Mouse (Mus musculus): ENCODE measurements around the gene Mrtfa.

The Mrtfa gene

DNA sequence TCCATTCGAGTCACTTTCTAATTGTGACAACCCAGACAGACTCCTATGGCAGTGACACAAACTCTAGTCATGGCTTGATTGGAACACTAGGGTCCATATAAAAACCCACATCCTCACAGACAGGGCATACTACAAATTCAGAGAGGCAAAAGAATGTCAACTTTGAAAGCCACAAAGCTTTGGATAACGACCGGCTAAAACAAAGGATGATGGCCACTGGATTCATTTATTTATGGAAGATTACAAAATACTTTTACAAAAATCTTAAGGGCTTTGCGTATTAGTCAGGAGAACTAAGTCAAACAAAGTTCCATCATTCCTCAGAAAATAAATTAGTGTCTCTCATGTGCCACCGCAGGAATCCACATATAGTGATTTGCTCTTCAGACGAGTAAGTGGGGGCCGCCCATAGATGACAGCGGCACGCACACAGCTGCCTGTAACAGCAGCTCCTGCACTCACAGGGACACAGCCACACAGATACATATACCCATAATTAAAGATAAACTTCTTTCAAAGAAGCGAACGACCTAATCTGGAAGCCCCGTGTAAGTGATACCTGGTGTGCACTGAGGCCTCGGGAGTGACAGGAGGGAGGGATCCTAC lies 88.2 kb downstream of the Mrtfa start:
- no peak for DNase-seq (ENCODE audit: low read depth, low spot score)

DNA sequence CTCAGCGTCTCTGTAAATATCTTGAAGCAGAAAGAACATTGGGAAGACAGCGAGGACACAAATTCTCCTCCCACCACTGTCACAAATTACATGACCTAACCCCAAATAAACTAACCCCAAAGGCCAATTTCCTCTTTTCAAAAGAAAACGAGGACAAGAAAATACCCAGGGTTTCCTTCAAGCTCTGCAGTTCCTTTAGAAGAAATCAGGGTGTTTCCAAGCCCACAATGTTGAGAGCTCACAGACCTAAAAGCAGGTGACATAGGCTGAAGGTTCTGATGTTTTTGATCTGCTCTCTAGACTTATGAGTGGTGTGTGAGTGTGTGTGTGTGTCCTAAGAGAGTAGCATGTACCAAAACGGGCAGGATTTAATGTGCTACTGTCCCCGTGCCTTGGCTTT lies 89.2 kb downstream of the Mrtfa start:
- DNase-seq (ENCODE audit: low read depth, low spot score) = no peak

DNA sequence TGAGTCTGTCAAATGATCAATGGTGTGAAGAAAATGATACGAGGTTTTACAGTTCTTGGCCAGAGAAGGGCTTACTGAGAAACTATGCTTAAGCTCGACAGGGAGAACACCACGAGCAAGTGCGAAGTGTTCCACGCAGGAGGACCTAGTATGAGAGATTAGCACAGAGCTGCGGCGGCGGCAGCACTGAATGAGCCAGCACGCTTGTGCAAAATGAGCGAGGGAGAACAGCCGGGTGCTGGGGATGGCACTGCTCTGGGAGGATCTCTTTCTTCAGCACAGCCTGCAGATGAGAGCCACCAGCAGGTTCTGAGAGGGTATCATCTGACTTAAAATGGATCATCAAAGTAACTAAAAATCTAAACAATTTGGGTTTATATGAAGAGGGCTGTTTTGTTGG lies 91.3 kb downstream of the Mrtfa start:
- no peak for DNase-seq (ENCODE audit: low read depth, low spot score)

DNA sequence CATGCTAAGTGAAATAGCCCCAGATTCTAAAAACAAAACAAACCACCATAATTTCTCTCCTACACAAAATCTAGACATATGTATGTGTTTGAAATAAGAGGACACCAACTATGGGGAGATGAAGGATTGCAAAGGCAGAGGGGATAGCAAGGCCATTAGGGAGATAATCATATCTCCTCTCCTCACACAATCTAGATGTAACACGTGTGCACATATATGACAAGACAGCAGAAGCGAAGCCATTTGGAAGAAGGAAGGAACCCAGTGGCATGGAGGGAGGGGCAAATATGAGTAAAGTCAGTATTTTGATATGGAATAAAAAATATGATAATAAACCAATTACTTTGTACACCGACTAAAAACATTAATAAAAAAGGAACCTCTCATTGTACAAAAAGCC lies 91.9 kb downstream of the Mrtfa start:
- no peak for DNase-seq (ENCODE audit: low read depth, low spot score)

DNA sequence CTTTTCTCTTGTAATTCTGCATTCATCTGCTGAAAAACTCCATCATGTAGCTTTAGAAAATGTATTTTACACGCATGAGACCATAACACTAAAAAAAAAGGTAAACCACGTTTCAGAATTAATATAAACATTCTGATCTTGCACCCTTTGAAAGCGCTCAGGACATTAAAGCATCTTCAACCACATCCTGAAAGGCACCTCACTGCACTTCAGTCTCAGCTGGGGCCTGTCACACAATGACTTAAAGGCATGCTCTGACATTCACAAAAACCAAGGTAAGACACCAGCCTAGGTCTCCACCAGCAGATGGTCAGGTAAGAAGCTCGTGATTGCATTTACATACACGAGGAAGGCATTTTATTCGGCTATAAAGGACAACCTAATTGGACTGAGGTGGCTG lies 92.7 kb downstream of the Mrtfa start:
- no peak for DNase-seq (ENCODE audit: low read depth, low spot score)

DNA sequence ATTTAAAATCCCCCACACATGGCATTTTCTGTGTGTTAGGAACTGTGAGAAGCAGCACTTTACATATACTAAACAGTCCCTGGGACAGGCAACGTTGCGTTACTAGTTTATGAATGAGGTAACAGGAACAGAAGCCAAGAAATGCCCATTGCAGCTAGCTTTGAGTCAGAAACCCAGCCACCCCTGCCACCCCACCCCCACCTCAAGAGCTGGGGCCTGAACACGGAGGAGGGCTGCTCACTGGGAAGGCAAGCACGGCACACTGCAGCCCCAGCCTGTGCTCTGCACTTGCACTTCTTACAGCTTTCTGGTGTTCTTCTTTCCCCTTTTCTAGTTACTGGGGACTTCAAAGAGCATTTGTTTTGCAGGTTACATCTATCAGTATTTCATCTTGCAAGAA lies 93.1 kb downstream of the Mrtfa start:
- no peak for DNase-seq (ENCODE audit: low read depth, low spot score)

DNA sequence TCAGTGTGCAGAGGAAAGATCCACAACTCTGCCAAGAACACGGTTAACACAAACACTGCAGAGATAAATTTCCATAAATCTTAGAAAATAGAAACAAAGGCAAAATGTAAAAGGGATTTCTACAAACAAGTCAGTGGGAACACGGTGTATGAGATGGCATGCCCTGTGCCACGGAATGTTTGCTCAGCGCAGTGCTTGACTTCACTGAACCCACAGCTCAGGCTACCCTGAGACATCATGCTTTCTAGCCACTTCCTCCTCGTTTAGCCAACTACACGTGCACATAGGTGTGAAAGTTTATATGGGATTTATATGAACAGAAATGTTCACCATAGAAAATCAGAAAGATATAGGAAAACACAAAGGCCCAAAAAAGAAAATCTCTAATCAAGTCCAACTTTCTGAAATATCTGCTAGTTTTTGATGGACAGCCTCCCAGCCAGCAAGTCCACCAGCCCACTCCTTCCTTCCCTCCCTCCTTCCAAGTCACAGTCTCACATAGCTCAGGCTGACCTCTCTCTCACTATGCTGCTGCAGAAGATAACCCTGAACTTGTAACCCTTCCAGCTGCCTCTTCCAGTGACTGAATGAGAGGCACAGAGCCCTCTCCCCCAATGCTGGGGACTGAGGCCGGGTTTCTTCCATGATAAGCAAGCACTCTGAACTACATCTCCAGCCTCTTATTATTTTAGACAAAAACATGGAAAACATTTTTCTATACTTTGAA lies 94.1 kb downstream of the Mrtfa start:
- no peak for DNase-seq (ENCODE audit: low read depth, low spot score)

DNA sequence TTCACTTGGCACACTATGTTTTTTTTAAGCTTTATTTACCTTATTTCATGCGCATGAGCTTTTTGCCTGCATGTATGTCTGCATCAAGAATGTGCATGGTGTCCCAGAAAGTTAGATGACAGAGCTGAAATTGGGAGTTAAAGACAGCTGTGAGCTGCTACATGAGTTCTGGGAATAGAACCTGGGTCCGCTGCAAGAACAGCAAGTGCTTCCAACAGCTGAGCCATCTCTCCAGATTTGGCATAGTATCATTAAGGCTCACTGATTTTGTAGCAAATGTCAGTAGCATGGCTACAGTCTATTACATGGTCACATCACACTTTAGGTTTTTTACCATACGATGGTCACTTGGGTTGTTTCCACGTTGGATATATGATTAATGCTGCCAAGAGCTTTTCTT lies 97.5 kb downstream of the Mrtfa start:
- DNase-seq (ENCODE audit: low read depth, low spot score) = no peak

DNA sequence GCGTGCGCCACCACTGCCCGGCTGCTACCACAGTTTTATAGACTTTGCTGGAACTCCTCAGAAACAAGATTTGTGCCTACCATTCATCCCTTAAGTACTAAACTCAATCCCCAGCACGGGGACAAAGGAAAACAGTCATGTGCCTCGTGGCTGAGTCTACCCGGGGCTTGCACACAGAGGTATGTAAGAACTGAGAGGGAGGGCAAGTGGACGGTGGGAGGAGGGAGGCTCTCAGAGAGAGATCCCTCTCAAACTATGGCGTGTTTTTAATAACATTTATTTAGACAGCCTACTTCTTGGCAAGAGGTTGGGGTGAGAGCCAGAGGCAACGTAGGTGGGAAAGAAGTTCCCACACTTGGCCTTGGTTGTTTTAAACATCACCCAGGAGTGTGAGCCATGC lies 98.8 kb downstream of the Mrtfa start:
- DNase-seq (ENCODE audit: low read depth, low spot score) = no peak

DNA sequence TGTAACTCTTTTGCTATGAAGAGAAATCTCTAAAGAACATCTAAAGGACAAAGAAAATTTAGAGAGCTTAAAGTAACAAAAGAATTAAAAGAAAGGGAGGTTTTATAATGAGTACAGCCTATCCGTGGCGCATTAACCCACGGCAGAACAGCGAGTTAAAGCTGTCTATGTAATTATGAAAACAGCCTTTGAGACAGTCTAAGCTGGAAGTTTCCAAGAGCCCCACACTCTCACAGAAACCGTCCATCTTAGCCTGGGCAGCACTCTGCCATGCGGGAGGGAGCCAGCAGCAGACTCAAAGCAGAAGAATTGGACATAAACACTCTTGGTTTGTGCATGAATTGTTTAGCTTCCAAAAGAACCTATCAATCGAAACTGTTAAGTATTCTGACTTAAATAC lies 103.0 kb downstream of the Mrtfa start:
- no peak for DNase-seq (ENCODE audit: low read depth, low spot score)

DNA sequence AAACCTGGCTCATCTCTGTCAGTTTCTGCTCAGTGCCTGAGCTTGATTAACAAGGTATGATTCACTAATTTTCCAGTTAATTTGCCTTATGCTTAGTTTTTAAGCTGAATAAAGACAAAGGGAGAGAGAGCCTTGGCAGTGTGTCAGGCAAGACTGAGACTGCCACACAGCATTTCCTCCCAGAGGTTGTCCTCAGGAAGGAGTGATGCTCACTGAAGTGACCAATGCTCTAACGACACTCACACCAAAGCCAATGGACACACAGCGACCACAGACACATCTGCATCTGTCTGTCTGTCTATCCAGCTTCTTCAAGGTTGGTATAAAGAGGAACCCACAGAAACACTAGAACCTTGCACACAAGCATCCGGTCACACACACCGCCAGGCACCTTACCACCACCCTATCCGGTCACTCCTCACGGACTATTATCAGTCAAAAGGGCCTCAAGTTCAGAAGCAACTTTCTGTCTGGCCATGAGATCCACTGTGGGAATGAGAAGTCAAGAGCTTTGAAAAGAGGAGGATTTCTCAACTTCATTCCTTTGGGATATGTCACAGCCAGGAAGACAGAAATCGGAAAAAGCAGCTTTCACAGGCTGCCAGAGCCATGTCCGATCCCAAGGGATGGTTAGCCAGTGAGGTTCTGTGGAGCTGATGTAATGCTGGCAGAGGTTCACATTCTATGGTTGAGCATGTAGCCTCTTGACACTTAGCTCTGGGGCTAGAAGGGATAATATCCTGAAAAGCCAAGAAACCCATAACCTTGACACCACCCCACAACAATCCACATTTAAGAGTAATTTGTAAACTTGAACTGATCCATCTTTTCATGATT lies 103.7 kb downstream of the Mrtfa start:
- DNase-seq (ENCODE audit: low read depth, low spot score) = no peak

DNA sequence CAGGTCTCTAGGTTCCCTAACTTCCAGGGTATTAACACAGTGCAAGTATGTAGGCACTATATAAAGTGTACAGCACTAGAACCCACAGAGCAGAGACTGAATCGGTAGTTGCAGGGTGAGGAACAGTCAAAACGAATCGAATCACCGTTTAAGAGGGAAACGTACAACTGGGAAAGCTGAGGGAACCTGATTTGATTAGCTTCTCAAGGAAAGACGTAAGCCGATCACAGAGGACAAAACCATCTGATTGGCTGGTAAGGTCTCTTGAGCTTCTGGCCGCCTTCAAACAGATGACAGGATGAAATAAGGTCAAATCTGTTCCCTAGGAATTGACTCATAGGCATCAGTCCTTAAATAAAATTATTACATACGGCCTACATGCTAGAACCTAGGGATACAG lies 106.7 kb downstream of the Mrtfa start:
- peak; percentile 24 for DNase-seq (ENCODE audit: low read depth, low spot score)

DNA sequence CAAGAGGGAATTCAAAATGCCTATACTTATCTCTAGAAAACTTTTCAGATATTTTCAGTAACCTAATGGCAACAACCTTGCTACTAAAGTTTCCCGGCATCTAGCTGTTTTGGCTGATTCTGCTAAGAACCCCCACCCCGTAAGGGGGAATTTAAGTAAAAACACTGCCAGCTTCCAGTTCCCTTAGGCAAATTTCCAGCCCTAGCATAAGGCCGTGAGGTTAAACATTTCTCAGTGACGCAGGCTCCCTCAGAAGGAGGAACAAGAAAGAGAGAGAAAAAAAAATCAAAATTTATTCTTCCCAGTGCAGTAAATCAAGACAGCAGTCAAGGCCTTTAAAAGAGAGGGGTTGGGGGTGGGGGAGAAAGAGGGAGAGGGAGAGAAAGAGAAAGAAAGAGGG lies 107.3 kb downstream of the Mrtfa start:
- DNase-seq (ENCODE audit: low read depth, low spot score) = no peak

DNA sequence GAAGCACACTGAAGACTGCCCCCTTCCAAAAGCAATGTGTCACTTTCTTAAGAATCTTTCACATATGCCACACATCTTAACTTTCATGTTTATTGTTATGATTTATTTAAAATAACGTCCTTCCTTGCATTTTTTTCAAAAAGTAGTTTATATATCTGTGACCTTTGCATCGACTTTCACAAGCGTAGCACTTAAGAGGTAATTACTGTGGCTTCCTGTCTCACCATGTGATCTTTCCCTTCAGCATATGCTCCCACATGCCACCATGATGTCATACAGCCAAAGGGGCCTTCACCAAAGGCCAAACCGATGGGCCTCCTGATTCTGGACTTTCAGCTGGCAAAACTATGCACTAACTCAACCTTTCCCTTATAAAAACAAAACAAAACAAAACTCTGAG lies 109.3 kb downstream of the Mrtfa start:
- no peak for DNase-seq (ENCODE audit: low read depth, low spot score)

DNA sequence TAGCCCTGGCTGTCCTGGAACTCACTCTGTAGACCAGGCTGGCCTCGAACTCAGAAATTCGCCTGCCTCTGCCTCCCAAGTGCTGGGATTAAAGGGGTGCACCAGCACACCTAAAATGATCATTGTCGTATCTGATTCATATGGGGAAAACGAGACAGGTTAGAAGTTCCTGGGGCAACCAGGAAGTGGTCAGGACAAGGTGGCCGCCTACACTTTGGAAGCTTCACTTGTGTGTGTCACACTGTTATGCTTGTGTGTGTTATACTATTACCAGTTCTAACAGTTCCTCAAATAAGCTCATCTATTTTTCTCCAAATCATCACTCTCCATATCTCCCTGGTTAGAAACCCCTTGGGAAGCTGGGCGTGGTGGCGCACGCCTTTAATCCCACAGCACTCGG lies 110.2 kb downstream of the Mrtfa start:
- DNase-seq (ENCODE audit: low read depth, low spot score) = no peak

DNA sequence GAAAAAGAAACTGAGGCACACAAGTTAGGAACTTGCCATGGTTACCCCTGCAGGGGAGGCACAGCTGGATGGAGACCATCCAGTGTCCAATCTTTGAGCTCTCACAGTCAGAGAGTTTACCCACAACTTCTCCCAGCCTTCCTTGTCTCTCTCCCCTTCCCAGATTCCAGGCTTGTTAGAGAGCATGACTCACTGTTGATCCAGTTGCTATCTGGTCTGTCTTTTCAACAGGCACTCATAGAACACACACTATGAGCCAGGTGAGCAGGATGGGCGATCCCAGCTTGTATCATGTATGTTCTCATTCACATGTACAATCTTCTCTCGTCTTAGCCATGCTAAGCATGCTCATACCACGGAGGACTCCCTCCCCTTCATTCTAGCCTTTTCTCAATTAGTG lies 111.3 kb downstream of the Mrtfa start:
- no peak for DNase-seq (ENCODE audit: low read depth, low spot score)

DNA sequence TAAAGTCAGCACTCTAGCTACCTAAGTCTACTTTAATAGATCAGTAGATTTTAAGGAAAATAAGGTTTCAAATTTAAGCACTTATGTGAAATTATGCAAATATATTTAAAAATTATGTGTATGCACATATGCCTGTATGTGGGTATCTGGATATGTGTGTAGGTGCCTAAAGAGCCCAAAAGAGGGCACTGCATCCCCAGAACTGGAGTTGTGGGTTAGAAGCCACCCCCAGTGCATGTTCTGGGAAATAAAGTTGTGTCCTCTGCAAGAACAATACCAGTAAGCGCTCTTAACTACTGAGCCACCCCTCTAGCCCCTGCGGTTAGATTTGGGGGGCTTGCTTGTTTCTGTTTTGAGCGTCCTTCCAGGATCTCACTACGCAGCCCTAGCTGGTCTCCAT lies 113.0 kb downstream of the Mrtfa start:
- DNase-seq (ENCODE audit: low read depth, low spot score) = no peak

DNA sequence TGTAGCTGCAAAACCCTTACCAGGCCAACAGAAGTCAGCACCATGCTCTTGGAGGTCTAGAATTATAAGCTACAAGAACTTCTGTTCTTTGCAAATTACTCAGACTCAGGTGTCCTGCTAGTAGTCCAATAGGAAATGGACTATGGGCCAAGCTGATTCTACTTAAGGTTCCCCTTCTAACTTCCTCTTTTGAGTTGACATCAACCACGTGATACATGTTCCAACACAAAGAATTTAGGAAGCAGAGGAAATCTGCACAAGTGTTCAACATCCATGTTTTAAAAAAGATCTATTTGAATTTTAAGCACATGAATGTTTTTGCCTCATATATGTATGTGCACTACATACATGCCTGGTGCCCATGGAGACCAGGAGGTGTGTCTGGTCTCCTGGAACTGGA lies 116.0 kb downstream of the Mrtfa start:
- DNase-seq (ENCODE audit: low read depth, low spot score) = no peak

DNA sequence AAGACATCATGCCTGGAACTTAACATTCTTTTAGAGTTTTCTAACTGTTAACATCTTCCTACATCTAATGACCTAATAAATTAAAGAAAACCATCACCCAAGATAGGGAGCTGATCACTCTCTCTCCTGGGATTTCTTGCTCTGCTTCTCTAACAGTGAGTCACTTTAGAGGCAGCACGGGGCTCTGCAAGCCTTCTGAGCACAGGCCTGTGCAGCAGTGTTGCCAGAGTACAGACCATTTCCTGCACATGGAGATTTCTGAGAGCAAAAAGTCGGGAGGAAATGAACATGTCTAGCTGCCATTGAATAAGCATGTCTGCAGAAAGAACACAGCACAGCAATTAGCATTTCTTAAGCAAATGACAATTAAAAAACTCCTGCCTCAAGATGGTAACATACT lies 116.8 kb downstream of the Mrtfa start:
- DNase-seq (ENCODE audit: low read depth, low spot score) = no peak

DNA sequence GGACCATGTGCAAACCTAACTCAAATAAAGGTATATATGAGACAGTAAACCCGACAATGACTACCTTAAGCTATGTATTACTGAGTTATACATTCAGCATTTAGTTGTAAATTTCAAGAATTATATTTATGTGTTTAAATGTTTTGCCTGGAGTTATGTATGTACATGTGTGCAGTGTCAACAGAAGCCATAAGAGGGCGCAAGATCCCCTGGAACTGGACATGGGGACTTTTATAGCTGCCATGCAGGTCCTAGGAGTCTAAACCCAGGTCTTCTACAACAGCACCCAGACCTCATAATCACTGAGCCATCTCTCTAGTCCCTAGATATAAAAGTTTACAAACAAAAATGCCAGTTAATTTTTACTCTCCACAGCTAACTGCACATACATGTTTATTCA lies 117.8 kb downstream of the Mrtfa start:
- no peak for DNase-seq (ENCODE audit: low read depth, low spot score)

DNA sequence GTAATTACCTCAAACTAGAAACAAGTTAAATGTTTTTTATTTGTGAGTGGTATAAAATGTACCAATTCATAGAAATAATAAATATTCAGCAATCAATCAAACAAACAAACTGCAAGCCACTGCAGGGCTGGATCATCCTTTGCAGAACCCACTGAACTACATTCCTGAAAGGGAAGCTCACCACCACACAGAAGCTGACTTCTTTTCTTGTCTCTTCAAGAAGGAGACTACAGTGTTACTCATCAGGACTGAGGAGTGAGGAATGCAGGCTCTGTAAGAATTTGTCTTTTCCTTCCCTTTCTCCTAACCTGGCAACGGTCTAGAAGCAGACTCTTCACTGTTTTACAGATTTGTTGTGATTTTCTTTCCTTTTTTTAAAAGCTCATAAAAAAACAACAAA lies 120.1 kb downstream of the Mrtfa start:
- DNase-seq (ENCODE audit: low read depth, low spot score) = no peak

DNA sequence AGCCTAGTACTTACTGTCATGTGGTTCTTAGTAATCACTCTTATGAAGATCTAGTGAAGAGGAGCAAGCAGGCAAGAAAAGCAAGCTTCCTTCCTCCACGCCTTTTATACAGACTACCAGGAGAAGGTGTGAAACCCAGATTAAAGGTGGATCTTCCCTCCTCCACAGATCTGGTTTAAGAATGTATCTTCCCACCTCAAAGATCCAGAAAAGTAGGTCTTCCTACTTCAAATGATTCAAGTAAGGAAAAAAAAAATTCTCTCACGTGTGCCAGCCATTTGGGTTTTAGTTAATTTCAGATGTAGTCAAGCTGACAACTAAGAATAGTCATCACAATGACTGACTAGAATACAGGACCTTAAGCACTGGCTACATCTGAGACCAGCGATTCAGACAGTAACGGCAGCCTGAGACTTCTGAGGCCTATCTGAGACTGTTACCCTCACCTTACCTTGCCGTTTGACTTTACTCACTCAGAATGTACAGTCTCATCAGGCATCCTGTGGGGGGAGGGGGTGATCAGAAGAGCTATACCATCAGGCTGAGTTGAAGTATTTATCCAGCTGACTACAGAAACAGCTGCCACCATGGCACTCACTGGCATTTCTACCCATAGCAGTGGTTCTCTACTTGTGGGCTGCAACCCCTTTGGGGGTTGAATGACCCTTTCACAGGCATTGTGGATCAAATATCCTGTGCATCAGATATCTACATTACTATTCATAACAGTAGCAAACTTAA lies 121.7 kb downstream of the Mrtfa start:
- no peak for DNase-seq (ENCODE audit: low read depth, low spot score)

Data from retina, postnatal 7 days (tissue).